Mouse (Mus musculus) liver, embryonic 16.5 days (tissue): ENCODE results near the gene Smarcd1. TPM values are rescaled to one million over a fixed set of nuclear protein-coding genes. Genes with fewer than 3 reads are reported as not detected.
A peak's percentile ranks its signal among the peaks of the same experiment; 100 is the strongest.

ENCODE experiments used
- ATAC-seq: fragments of 200-750 bp; cut with Nextera tagmentation; 2 replicates; pipeline ENCODE4 v1.8.0; 2017; ENCODE audit warnings: low read depth, mild to moderate bottlenecking, moderate number of reproducible peaks, moderate library complexity
- H3K27ac ChIP-seq: fragments of 300-500 bp; sonication (generic); 2 replicates; pipeline ENCODE4 v1.5.1; 2014; ENCODE audit warnings: mild to moderate bottlenecking, low read length
- H3K27me3 ChIP-seq: fragments of 300-500 bp; sonication (generic); 2 replicates; pipeline ENCODE4 v1.6.1; 2014; ENCODE audit warnings: low read depth, low read length, mixed read lengths; ENCODE audit not compliant: control insufficient read depth, insufficient read depth
- H3K36me3 ChIP-seq: fragments of 300-500 bp; sonication (generic); 2 replicates; pipeline ENCODE4 v1.6.1; 2014; ENCODE audit warnings: mild to moderate bottlenecking; ENCODE audit not compliant: control insufficient read depth, insufficient read depth
- H3K4me1 ChIP-seq: fragments of 300-500 bp; sonication (generic); 2 replicates; pipeline ENCODE4 v1.6.1; 2014; ENCODE audit warnings: low read depth, low read length, mixed read lengths; ENCODE audit not compliant: control insufficient read depth
- H3K4me2 ChIP-seq: fragments of 300-500 bp; sonication (generic); 2 replicates; pipeline ENCODE4 v1.6.1; 2014; ENCODE audit warnings: low read depth, low read length, mixed read lengths
- H3K4me3 ChIP-seq: fragments of 300-500 bp; sonication (generic); 2 replicates; pipeline ENCODE4 v1.5.1; 2014; ENCODE audit warnings: low read depth, mild to moderate bottlenecking, low read length
- H3K9ac ChIP-seq: fragments of 300-500 bp; sonication (generic); 2 replicates; pipeline ENCODE4 v1.6.1; 2014; ENCODE audit warnings: low read depth, low read length
- H3K9me3 ChIP-seq: fragments of 300-500 bp; sonication (generic); replicated peaks from 2 replicates; pipeline ENCODE4 v1.6.1; 2016; ENCODE audit warnings: low read length; ENCODE audit not compliant: control insufficient read depth
- WGBS: fragments of 180-500 bp; shearing (Covaris S2); extraction: QIAGEN DNeasy Blood & Tissue Kit; methylation state at CpG from one replicate; pipeline ENCODE4 v1.1.7; 2014; ENCODE audit not compliant: insufficient replicate concordance; 5-methylcytosine and 5-hydroxymethylcytosine counted together
- polyA plus RNA-seq: library from polyadenylated mRNA; unstranded; fragments of >200 nt; fragmentation: Nextera tagmentation; extraction: Ambion mirVana; gene quantifications from 2 replicates; pipeline ENCODE4 v1.2.1, GENCODE M21; 2015

The Smarcd1 gene
- polyA plus RNA-seq, 1 experiment from 2014 or later: 4.5 TPM

DNA sequence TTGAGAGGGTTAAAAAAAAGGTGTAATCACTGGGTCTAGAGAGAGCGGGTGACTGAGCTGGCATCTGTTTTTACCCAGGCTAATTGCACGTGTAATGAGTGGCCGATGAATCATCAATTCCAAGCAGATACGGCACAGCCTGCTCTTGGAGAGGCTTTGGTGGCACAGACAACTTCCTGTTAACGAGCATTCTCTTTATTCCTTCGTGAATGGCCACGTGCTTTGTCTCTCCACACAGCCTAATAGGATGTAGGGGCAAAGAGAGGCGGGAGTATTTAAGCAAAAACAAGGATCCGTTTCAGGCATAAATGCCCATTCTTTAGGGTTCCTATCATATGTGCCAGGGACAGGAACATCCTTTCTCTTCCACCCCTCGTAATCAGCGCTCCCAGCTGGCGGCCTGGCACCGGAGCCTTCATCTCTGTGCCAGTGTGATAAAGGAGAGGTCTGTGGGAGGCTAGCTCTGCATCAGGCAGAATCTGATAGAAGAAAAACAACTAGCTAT, 13.5 kb downstream of the Smarcd1 start:
- no peaks in the 10 kb centered on the region for H3K27me3 ChIP-seq
- H3K36me3 ChIP-seq: peaks cover 7% of the 10 kb centered on the region
- H3K4me3 ChIP-seq: no peak overlapping the region
- peaks cover 21% of the 10 kb centered on the region for H3K4me1 ChIP-seq
- WGBS: 48% methylated on average over 13 of the region's 13 CpGs
- ATAC-seq: peak; percentile 66
- H3K4me2 ChIP-seq: peak overlapping the region; percentile 15; the same call in 1 of the 2 replicates
- H3K9ac ChIP-seq: no peak overlapping the region
- H3K27ac ChIP-seq: peak overlapping the region; percentile 58
- H3K9me3 ChIP-seq: no peaks in the 10 kb centered on the region

DNA sequence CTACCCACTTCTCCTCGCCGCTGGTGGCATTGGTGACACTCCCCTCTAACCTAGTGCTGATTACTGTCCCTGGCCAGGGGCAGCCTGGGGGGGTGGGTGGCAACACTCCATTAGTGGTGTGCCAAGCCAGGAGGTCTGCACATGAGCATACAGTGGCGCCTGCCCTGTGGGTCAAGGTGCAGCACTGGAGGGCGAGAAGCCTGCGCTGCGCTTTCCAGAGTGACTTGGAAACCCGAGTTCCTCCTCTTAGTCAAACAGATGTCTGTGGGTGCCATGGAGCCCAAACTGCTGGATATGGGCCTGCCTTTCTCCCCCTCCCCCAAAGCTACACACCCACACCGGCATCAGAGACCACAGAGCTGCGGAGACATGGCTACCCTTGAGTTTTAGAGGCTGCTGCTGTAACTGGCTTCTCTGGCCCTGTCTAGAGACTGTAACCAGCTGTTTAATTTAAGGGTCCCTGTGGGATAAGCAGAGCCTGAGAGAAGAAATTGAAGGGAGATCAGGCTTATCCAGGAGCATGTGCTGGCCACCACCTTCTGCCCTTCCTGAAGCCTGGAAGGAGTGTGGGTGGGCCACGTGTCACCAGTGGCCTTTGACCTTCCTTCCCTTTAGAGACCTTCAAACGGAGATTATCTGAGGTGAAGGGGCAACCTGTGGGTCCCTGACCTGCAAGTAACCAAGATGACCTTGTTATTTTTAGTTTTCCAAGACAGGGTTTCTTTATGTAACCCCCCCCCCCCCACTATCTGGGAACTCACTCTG, 14.2 kb downstream of the Smarcd1 start:
- Histone ChIP-seq H3K9me3 (no peaks in the 10 kb centered on the region), H3K4me3 (no peak overlapping the region), H3K4me2 (no peak overlapping the region), H3K27me3 (no peaks in the 10 kb centered on the region), H3K4me1 (peaks cover 21% of the 10 kb centered on the region), H3K9ac (no peak overlapping the region), H3K27ac (peak overlapping the region; percentile 58), H3K36me3 (peaks cover 7% of the 10 kb centered on the region)
- WGBS: 58% methylated on average over 11 of the region's 11 CpGs
- no peak; the same call in 1 of the 2 replicates for ATAC-seq

- Histone ChIP-seq H3K27ac (no peak overlapping the region), H3K4me1 (peaks cover 21% of the 10 kb centered on the region), H3K9me3 (no peaks in the 10 kb centered on the region), H3K36me3 (peaks cover 5% of the 10 kb centered on the region; the same call in 1 of the 2 replicates), H3K4me3 (no peak overlapping the region), H3K9ac (no peak overlapping the region), H3K27me3 (no peaks in the 10 kb centered on the region), H3K4me2 (no peak overlapping the region)
- no peak for ATAC-seq
- WGBS: 70% methylated on average over 12 of the region's 12 CpGs
These were observed 14.9 kb downstream of the Smarcd1 start for GRCm38 (mm10) chr15:99716814-99717213.

DNA sequence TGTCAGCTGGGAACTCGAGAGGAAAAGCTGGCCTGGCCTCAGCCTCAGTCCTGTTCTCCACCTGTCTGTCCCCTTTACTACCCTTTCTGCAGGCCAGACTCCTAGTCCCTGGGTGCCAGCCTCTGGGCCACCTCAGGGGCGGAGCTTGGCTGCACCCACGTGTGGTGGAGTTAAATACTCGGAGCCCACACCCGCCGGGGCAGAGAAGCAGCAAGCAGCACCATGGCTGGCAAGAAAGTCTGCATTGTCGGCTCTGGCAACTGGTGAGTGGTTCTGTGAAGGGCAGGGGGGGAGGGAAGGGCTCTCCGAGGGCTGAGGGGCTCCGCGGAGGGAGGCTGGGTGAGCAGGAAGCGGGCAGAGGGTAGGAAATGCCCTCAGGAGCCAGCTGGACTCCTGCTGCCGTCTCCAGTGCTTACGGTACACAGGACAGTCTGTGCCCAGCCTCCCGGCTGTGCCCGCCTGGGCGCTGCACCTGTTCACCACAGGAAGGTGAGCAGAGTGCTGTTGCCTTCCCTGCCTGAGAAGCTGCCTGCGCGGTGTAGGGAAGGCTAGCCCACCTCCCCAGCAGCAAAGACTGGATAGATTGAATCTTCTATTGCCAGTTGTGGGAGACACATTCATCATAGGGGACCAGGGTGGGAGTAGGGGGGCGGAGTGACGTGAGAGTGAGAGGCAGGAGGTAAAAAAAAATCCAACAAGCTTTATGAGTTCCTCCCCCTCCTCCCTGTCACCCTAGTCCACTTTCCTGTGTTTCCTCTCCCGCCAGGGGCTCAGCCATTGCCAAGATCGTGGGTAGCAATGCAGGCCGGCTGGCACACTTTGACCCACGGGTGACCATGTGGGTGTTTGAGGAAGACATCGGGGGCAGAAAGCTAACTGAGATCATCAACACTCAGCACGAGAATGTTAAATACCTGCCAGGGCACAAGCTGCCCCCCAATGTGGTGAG, 15.7 kb downstream of the Smarcd1 start, which contains the start of gene Gpd1:
Gene Gpd1, plus strand, starts transcription at position 130 of the 949 bp plus-strand sequence.
- peak within 1 kb of the TSS; percentile 19; the same call in 1 of the 2 replicates for H3K9ac ChIP-seq
- ATAC-seq: no peak
- no peaks in the 10 kb centered on the region for H3K36me3 ChIP-seq
- no peaks in the 10 kb centered on the region for H3K9me3 ChIP-seq
- H3K4me1 ChIP-seq: peaks cover 18% of the 10 kb centered on the region
- H3K27me3 ChIP-seq: no peaks in the 10 kb centered on the region
- peak within 1 kb of the TSS; percentile 36 for H3K4me2 ChIP-seq
- H3K4me3 ChIP-seq: peak within 1 kb of the TSS; percentile 35
- WGBS: 48% methylated on average over 26 of the region's 26 CpGs
- H3K27ac ChIP-seq: peak within 1 kb of the TSS; percentile 58

DNA sequence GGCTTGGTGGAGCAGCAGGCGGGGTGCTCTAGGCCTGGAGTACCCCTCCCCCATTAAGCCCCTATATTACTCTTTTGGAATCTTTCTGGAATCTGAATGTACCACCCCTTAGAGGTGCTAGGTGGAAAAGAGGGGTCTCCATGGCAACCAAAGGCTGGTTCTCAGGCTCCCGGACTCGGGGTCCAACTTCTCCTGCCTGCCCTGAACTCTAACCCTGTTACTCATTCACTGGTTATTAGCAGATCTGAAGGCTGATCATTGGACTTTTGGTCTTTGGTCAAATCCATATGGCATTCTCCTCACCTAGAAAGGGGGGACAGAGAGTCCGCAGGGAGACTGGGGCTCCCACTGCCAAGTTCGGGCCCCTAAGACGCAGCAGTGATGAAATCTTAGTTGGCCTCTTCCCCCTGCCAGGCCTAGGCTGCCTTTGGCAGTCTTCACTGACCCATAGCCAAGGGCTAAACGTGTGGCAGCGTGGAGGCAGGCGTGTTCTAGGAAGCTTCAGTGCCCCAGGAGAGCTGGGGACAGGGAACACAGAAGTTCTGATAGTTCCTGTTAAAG, 16.6 kb downstream of the Smarcd1 start:
- WGBS: 67% methylated on average over 9 of the region's 9 CpGs
- ATAC-seq: peak; percentile 48
- H3K4me2 ChIP-seq: peak overlapping the region; percentile 36
- H3K27me3 ChIP-seq: no peaks in the 10 kb centered on the region
- H3K9ac ChIP-seq: no peak overlapping the region
- H3K4me3 ChIP-seq: peak overlapping the region; percentile 35
- peaks cover 24% of the 10 kb centered on the region for H3K4me1 ChIP-seq
- peak overlapping the region; percentile 42 for H3K27ac ChIP-seq
- H3K36me3 ChIP-seq: no peaks in the 10 kb centered on the region
- H3K9me3 ChIP-seq: no peaks in the 10 kb centered on the region

DNA sequence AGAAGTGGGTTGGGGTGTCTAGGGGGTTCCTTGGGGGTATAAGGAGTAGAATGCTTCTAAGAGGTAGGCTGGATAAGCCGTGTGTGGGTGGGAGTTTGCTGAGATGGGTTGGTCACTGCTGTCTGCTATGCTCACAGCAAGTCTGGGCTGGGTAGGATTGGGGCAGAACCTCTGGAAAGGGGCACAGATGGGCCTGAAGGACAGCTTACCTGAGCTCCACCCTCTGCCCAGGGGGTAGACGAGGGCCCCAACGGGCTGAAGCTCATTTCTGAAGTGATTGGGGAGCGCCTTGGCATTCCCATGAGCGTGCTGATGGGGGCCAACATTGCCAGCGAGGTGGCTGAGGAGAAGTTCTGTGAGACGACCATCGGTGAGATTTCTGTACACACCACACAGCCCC, 17.9 kb downstream of the Smarcd1 start:
- Histone ChIP-seq H3K4me2 (no peak overlapping the region), H3K27me3 (no peaks in the 10 kb centered on the region), H3K4me1 (peaks cover 35% of the 10 kb centered on the region), H3K27ac (no peak overlapping the region), H3K36me3 (no peaks in the 10 kb centered on the region), H3K4me3 (no peak overlapping the region), H3K9me3 (no peaks in the 10 kb centered on the region), H3K9ac (no peak overlapping the region)
- ATAC-seq: no peak
- WGBS: 51% methylated on average over 8 of the region's 8 CpGs

DNA sequence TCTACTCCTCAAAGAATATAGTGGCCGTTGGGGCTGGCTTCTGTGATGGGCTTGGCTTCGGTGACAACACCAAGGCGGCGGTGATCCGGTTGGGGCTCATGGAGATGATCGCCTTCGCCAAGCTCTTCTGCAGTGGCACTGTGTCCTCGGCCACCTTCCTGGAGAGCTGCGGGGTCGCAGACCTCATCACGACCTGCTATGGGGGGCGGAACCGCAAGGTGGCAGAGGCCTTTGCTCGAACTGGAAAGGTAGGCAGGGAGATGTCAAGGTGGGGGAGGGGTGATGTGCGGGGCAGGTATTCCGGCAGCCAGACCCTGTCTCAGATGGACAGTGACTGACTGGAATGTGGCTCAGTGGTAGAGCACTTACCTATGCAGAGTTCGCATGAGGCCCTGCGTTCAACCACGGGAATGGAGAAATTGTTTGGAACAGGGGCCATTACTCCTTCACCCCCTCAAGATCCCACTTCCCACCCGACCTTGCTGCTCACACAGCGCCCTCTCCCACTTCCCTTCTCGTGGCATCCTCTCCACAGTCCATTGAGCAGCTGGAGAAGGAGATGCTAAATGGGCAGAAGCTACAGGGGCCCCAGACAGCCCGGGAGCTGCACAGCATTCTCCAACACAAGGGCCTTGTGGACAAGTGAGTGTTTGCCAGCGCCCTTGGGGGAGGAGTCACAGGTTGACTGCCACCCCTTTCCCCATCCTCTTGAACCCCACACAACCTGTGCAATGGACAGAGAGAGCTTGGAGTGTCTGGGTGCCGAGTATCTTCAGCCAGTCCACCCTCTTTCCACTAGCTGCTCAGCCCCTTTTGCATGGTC, 20.2 kb downstream of the Smarcd1 start:
- H3K4me1 ChIP-seq: peaks cover 30% of the 10 kb centered on the region
- no peak for ATAC-seq

GRCm38 (mm10) chr15:99723120-99723514, 21.2 kb downstream of the Smarcd1 start:
- Histone ChIP-seq H3K36me3 (peaks cover 2% of the 10 kb centered on the region), H3K4me3 (no peak overlapping the region), H3K9me3 (no peaks in the 10 kb centered on the region), H3K27ac (peak overlapping the region; percentile 82), H3K27me3 (no peaks in the 10 kb centered on the region), H3K4me2 (0 out of 2 replicates have a peak overlapping the region, but pooled peaks have one; percentile 82), H3K9ac (no peak overlapping the region), H3K4me1 (peaks cover 30% of the 10 kb centered on the region)
- 37% methylated on average over 10 of the region's 10 CpGs for WGBS
- ATAC-seq: no peak

More for the DNA sequence above, 20.2 kb downstream of the Smarcd1 start:
- H3K36me3 ChIP-seq: no peaks in the 10 kb centered on the region
- H3K4me2 ChIP-seq: no peak overlapping the region
- 67% methylated on average over 25 of the region's 25 CpGs for WGBS
- H3K9ac ChIP-seq: no peak overlapping the region
- no peak overlapping the region for H3K27ac ChIP-seq
- H3K4me3 ChIP-seq: no peak overlapping the region
- no peaks in the 10 kb centered on the region for H3K27me3 ChIP-seq
- no peaks in the 10 kb centered on the region for H3K9me3 ChIP-seq
